Mouse (Mus musculus): ENCODE measurements around the gene Gprin2. TPM values are rescaled to one million over a fixed set of nuclear protein-coding genes. Genes with fewer than 3 reads are reported as not detected.

The Gprin2 gene
- polyA plus RNA-seq, 1 experiment from 2014 or later, result 0.30 TPM

- Histone ChIP-seq H3K4me1 (replicated peaks) (peaks cover under 1% of the 10 kb centered on the region; the same call in 1 of the 2 replicates), H3K27ac (no peak overlapping the region), H3K9ac (no peak overlapping the region), H3K27me3 (replicated peaks) (no peaks in the 10 kb centered on the region; the same call in 1 of the 2 replicates), H3K9me3 (no peaks in the 10 kb centered on the region), H3K36me3 (no peaks in the 10 kb centered on the region), H3K4me3 (replicated peaks) (no peak overlapping the region), H3K4me2 (replicated peaks) (no peak overlapping the region)
- WGBS, result 89% methylated on average over 15 of the region's 15 CpGs
- no peak for ATAC-seq
Observed at GRCm38 (mm10) chr14:34195466-34195865, 6.0 kb downstream of the Gprin2 start.

- no peak overlapping the region for H3K9ac ChIP-seq
- H3K4me3 ChIP-seq (replicated peaks), result no peak overlapping the region
- no peak overlapping the region for H3K27ac ChIP-seq
- H3K4me2 ChIP-seq (replicated peaks), result no peak overlapping the region
- H3K9me3 ChIP-seq, result no peaks in the 10 kb centered on the region
- 75% methylated on average over 4 of the region's 4 CpGs for WGBS
- H3K36me3 ChIP-seq, result no peaks in the 10 kb centered on the region
- no peak for ATAC-seq
- no peaks in the 10 kb centered on the region for H3K4me1 ChIP-seq (replicated peaks)
- H3K27me3 ChIP-seq (replicated peaks), result no peaks in the 10 kb centered on the region
Observed at GRCm38 (mm10) chr14:34193879-34194278, 7.6 kb downstream of the Gprin2 start.

GRCm38 (mm10) chr14:34190361-34190760, 11.1 kb downstream of the Gprin2 start:
- WGBS, result 66% methylated on average over 7 of the region's 7 CpGs

GRCm38 (mm10) chr14:34188629-34189028, 12.8 kb downstream of the Gprin2 start:
- Histone ChIP-seq H3K4me1 (replicated peaks) (no peaks in the 10 kb centered on the region), H3K4me3 (replicated peaks) (no peak overlapping the region), H3K4me2 (replicated peaks) (no peak overlapping the region), H3K27me3 (replicated peaks) (no peaks in the 10 kb centered on the region), H3K9me3 (no peaks in the 10 kb centered on the region), H3K27ac (no peak overlapping the region), H3K9ac (no peak overlapping the region), H3K36me3 (no peaks in the 10 kb centered on the region)
- no peak for ATAC-seq
- WGBS, result 71% methylated on average over 5 of the region's 5 CpGs

More at GRCm38 (mm10) chr14:34190361-34190760, 11.1 kb downstream of the Gprin2 start:
- H3K27ac ChIP-seq, result no peak overlapping the region
- ATAC-seq, result no peak
- H3K9ac ChIP-seq, result no peak overlapping the region
- H3K27me3 ChIP-seq (replicated peaks), result no peaks in the 10 kb centered on the region
- no peak overlapping the region for H3K4me3 ChIP-seq (replicated peaks)
- H3K36me3 ChIP-seq, result no peaks in the 10 kb centered on the region
- no peaks in the 10 kb centered on the region for H3K9me3 ChIP-seq
- H3K4me1 ChIP-seq (replicated peaks), result no peaks in the 10 kb centered on the region
- H3K4me2 ChIP-seq (replicated peaks), result no peak overlapping the region

- Histone ChIP-seq H3K9me3 (no peaks in the 10 kb centered on the region), H3K9ac (no peak overlapping the region), H3K27me3 (replicated peaks) (no peaks in the 10 kb centered on the region), H3K4me2 (replicated peaks) (no peak overlapping the region), H3K4me3 (replicated peaks) (no peak overlapping the region), H3K36me3 (no peaks in the 10 kb centered on the region), H3K27ac (no peak overlapping the region), H3K4me1 (replicated peaks) (no peaks in the 10 kb centered on the region)
- ATAC-seq, result no peak
- WGBS, result 89% methylated on average over 1 of the region's 1 CpGs
Observed at GRCm38 (mm10) chr14:34183101-34183500, 18.4 kb downstream of the Gprin2 start.

- Histone ChIP-seq H3K9me3 (no peaks in the 10 kb centered on the region), H3K27ac (no peak overlapping the region), H3K36me3 (no peaks in the 10 kb centered on the region), H3K4me1 (replicated peaks) (no peaks in the 10 kb centered on the region), H3K4me3 (replicated peaks) (no peak overlapping the region), H3K27me3 (replicated peaks) (no peaks in the 10 kb centered on the region), H3K9ac (no peak overlapping the region), H3K4me2 (replicated peaks) (no peak overlapping the region)
- ATAC-seq, result no peak
- 73% methylated on average over 3 of the region's 3 CpGs for WGBS
Observed at GRCm38 (mm10) chr14:34179351-34179750, 22.1 kb downstream of the Gprin2 start.

GRCm38 (mm10) chr14:34171107-34171506, 30.3 kb downstream of the Gprin2 start:
- H3K27me3 ChIP-seq (replicated peaks), result no peaks in the 10 kb centered on the region
- no peaks in the 10 kb centered on the region for H3K9me3 ChIP-seq
- H3K9ac ChIP-seq, result no peak overlapping the region
- H3K4me1 ChIP-seq (replicated peaks), result no peaks in the 10 kb centered on the region
- WGBS, result 77% methylated on average over 3 of the region's 3 CpGs
- ATAC-seq, result no peak
- no peak overlapping the region for H3K27ac ChIP-seq
- H3K4me2 ChIP-seq (replicated peaks), result no peak overlapping the region
- no peaks in the 10 kb centered on the region for H3K36me3 ChIP-seq
- H3K4me3 ChIP-seq (replicated peaks), result no peak overlapping the region

- no peak for ATAC-seq
- no peaks in the 10 kb centered on the region for H3K27me3 ChIP-seq (replicated peaks)
- H3K9ac ChIP-seq, result no peak overlapping the region
- H3K27ac ChIP-seq, result no peak overlapping the region
- WGBS, result 72% methylated on average over 12 of the region's 12 CpGs
- H3K4me3 ChIP-seq (replicated peaks), result no peak overlapping the region
- H3K4me2 ChIP-seq (replicated peaks), result no peak overlapping the region
- H3K9me3 ChIP-seq, result no peaks in the 10 kb centered on the region
- H3K36me3 ChIP-seq, result no peaks in the 10 kb centered on the region
- peaks cover 6% of the 10 kb centered on the region; the same call in 1 of the 2 replicates for H3K4me1 ChIP-seq (replicated peaks)
Observed at GRCm38 (mm10) chr14:34155752-34156151, 45.7 kb downstream of the Gprin2 start.

- H3K4me1 ChIP-seq (replicated peaks), result peaks cover 6% of the 10 kb centered on the region; the same call in 1 of the 2 replicates
- WGBS, result 47% methylated on average over 9 of the region's 9 CpGs
- H3K9ac ChIP-seq, result no peak overlapping the region
- no peaks in the 10 kb centered on the region for H3K36me3 ChIP-seq
- H3K4me3 ChIP-seq (replicated peaks), result no peak overlapping the region
- no peak overlapping the region for H3K27ac ChIP-seq
- H3K4me2 ChIP-seq (replicated peaks), result no peak overlapping the region
- H3K9me3 ChIP-seq, result no peaks in the 10 kb centered on the region
- ATAC-seq, result peak; percentile 68
- no peaks in the 10 kb centered on the region for H3K27me3 ChIP-seq (replicated peaks)
Observed at GRCm38 (mm10) chr14:34154601-34155337, 46.7 kb downstream of the Gprin2 start.

- H3K9me3 ChIP-seq, result no peaks in the 10 kb centered on the region
- H3K4me3 ChIP-seq (replicated peaks), result 0 out of 2 replicates have a peak within 1 kb of the TSS, but pooled peaks have one; percentile 13
- no peaks in the 10 kb centered on the region for H3K36me3 ChIP-seq
- H3K4me1 ChIP-seq (replicated peaks), result peaks cover 6% of the 10 kb centered on the region; the same call in 1 of the 2 replicates
- H3K27me3 ChIP-seq (replicated peaks), result no peaks in the 10 kb centered on the region
- ATAC-seq, result peak; percentile 96
- WGBS, result 11% methylated on average over 16 of the region's 16 CpGs
- H3K9ac ChIP-seq, result no peak within 1 kb of the TSS
- H3K4me2 ChIP-seq (replicated peaks), result peak within 1 kb of the TSS; percentile 52
- H3K27ac ChIP-seq, result no peak within 1 kb of the TSS
Observed at GRCm38 (mm10) chr14:34152342-34152741, 49.1 kb downstream of the Gprin2 start, which contains the start of gene Npy4r. Gene Npy4r (minus strand): TSS chr14:34152489.

- H3K27ac ChIP-seq, result no peak overlapping the region
- H3K9ac ChIP-seq, result no peak overlapping the region
- no peaks in the 10 kb centered on the region for H3K9me3 ChIP-seq
- no peaks in the 10 kb centered on the region for H3K36me3 ChIP-seq
- H3K4me2 ChIP-seq (replicated peaks), result no peak overlapping the region
- ATAC-seq, result no peak
- no peaks in the 10 kb centered on the region for H3K27me3 ChIP-seq (replicated peaks)
- WGBS, result 94% methylated on average over 10 of the region's 10 CpGs
- no peak overlapping the region for H3K4me3 ChIP-seq (replicated peaks)
- no peaks in the 10 kb centered on the region for H3K4me1 ChIP-seq (replicated peaks)
Observed at GRCm38 (mm10) chr14:34142915-34143314, 58.5 kb downstream of the Gprin2 start.

- no peaks in the 10 kb centered on the region for H3K27me3 ChIP-seq (replicated peaks)
- H3K9me3 ChIP-seq, result no peaks in the 10 kb centered on the region
- ATAC-seq, result no peak
- H3K4me1 ChIP-seq (replicated peaks), result no peaks in the 10 kb centered on the region
- H3K36me3 ChIP-seq, result no peaks in the 10 kb centered on the region
- no peak overlapping the region for H3K27ac ChIP-seq
- H3K4me3 ChIP-seq (replicated peaks), result no peak overlapping the region
- no peak overlapping the region for H3K4me2 ChIP-seq (replicated peaks)
- WGBS, result 77% methylated on average over 1 of the region's 1 CpGs
- no peak overlapping the region for H3K9ac ChIP-seq
Observed at GRCm38 (mm10) chr14:34142316-34142715, 59.1 kb downstream of the Gprin2 start.

All from intestine, embryonic 15.5 days (tissue).